Mouse (Mus musculus) spleen, embryonic (tissue): ENCODE measurements at regions not wholly inside any gene's neighbourhood (a gene's known extent, or its start where the extent isn't known, plus 50 kb on each side); places are given as distances from the start of the nearest gene placed in this dataset.

Experiments
- CTCF ChIA-PET: fragments of 350-600 bp; sonication (Branson Sonifier 250); formaldehyde crosslinking; loops from one replicate; lab custom pipeline; 2022; lab: Charles Lee

DNA sequence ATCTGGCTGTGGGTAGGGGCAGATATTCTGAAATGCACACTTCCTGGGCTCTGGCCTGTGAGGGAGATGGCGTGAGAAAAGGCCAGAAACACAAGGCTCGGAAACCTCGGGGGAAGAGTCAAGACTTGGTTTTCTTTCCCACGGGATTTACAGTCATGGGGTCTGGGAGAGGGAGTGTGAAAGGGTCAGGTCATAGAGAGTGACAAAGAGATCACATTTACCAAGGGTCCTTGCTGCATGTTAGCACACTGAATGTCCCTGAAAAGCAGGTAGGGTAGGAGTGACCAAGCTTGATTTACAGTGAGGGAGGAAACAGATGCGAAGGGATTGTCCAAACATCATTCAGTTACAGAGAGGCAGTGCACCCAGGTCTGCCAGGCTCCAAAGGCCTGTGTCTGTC, 156.0 kb downstream of the Efnb1 start:
- CTCF ChIA-PET = no interaction called here

DNA sequence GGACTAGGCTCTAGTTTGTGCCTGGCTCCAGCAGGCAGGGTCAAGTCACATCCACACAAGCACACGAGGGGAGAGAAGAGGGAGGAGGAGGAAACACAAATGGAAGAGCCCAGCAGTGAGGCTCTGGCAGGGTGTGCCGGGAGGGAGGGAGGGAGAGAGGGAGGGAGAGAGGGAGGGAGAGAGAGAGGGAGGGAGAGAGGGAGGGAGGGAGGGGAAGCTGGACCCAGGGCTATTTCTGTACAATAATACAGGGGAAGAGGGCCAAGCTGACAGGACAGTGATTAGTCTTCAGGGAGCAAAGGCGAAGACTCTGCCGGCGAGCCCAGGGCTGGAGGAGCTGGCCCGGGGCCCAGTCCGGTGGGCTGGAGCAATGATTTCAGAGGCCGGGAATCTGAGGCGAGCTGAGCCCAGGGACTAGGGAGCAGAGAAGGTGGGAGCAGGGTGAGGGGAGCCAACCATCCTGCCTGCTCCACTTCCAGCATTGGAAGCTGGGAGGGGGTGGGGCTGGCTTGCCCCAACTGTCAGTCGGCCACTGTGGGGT, 155.6 kb downstream of the Efnb1 start:
- CTCF ChIA-PET = no interaction called here

DNA sequence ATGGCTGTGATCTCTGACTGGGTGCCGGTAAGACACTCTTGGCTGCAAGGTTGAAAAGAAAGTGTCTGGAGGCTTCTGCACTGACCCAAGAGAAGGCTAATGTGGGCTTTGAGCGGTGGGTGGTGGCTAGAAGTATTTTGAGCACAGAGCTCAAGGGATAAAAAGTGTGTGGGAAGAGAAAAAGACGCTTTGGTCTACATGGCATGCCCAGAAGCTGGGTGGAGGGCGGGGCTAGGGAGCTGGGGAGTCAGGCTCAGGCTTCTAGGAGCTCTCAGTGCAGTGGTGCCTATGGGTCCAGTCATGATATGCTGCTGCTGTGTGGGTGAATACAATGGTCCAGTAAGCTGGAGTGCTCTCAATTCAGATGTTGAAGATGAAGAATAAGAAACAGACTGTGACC, 152.1 kb downstream of the Efnb1 start:
- CTCF ChIA-PET = interaction anchor here (0.5 kb wide), 1 partner anchor 151 kb away, joined by 16 read pairs; no protein-coding TSS in a partner anchor

DNA sequence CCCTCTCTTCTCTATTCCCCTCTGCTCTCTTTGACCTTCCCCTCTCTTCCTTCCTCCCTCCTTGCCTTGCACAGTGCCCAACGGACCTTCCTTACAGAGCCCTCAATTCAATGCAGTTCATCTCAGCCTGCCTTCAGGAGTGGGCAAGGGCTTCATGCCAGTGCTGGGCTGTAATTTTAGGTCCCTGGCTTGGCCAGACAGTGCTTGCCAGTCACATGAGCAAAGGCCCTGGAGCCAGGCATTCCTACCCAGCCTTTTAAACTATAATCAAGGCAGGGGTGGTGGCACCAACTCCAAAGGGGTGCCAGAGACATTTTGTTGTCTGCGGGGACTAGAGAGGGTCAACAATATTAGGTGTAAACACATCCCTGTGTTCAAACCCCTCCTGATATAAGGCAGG, 150.9 kb downstream of the Efnb1 start:
- CTCF ChIA-PET = no interaction called here

DNA sequence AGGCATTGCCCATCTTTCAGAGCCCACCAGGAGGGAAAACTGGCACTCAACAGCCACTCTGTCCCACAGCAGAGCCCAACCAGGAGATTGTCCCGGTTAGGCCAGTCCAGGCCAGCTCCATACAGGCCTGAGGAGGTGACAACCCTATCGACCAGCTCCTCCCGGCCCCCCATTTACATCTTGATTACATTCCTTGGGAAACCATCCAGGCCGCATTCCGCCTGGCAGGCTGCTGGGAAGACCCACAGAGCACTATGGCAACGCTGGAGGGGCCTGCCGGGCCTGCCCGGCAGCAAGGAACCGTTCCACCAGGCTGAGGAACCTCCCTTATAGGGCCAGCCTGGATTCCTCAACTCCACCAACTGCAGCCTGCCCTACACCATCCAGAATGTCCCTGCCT, 149.7 kb downstream of the Efnb1 start:
- CTCF ChIA-PET = no interaction called here

DNA sequence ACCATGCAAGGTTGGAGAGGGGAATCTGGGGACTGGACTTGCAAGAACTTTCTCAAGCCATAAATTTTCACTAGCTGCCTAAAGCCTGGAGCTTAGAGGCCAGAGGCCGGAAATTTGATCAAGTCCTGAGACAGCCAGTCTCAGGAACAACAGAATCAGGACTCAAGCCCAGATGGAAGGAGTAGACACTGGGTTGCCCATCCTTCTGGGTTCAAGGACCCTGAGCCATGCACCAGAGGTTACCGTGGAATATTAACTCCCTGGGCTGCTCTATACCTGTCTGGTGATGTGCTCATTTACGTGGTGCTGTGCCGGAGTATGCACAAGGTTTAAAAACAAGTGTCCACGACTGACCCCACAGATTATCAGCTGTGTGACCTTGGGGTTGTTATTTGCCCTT, 145.1 kb downstream of the Efnb1 start:
- CTCF ChIA-PET = no interaction called here

DNA sequence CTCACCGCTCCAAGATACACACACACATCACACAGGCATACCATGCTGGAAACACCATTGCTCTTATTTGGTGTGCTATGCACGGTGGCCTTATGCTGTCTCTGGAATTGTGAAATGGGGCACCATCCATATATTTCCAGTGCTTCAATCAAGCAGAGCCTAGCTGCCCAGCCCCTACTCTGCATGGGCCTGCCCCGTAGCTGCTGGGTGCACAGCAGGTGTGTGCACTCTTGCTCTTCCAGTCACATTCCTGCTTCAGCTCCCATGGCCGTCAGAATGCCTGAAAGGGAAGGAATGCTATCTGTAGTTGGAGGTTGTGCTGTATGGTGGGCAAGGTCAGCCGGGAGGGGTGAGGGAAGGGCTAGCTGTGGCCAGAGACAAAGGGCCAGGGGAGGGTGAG, 144.6 kb downstream of the Efnb1 start:
- CTCF ChIA-PET = no interaction called here

DNA sequence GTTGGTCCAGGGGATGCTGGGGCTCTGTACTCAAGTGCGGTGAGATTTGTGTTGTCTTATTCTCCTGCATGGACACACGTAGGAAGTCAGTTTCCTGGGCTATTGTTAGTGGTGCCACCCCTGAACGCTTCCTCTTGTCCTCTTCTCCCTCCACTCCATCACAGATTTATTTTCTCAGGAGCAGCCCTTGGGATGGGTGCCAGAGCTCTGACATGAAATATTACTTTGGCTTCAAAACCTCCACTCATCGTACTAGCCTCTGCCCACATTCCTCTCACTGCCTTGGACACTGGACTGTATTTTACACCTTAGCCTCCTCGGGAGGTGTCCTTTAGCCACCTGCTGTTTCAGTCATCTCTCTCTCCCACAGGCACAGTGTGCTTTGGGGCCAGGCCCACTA, 139.6 kb downstream of the Efnb1 start:
- CTCF ChIA-PET = no interaction called here

DNA sequence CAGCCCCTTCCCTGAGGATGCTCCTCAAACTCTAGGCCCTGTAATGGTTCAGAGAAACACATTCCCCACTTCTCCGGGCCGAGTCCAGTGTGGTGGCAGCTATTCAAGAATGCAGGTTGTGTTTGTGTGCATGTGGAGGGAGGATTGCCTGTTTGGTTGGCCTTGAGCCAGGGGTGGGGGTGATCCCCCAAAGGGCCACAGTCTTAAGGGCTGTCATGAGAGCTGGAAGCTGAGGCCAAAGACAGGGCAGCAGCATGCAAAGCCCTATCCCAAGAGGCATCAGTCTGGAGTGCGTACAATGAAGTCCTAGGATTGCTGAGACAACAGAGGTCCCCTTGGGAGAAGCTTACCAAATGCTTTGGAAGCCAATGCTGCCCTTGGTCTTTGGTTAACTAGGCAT, 136.0 kb downstream of the Efnb1 start:
- CTCF ChIA-PET = no interaction called here

DNA sequence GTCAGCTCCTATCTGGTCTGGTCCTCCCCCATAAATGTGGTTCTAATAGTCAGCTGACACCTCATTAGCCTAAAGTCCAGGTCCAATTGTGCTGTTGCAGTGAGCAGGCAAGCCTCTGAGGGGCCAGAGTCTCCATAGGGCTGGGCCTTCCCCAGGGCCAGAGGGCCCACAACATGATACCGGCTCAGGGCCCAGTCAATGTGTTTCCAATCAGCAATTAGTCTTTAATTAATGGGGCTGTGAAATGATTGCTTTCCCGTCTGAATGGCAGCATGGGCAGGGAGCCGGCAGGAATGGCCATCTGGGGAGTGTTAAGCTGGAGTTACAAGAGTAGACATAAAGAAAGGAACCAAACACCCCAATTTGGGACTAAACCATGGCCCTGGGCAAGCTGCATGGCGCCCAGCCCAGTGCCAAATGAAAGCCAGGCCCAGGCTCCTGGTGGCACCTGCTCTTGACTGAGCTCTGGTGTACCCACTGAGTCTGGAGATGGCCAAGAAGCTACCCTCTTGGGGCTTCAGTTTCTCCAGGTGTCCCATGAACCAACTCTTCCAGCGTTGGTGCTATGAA, 113.2 kb downstream of the Efnb1 start:
- CTCF ChIA-PET = no interaction called here

DNA sequence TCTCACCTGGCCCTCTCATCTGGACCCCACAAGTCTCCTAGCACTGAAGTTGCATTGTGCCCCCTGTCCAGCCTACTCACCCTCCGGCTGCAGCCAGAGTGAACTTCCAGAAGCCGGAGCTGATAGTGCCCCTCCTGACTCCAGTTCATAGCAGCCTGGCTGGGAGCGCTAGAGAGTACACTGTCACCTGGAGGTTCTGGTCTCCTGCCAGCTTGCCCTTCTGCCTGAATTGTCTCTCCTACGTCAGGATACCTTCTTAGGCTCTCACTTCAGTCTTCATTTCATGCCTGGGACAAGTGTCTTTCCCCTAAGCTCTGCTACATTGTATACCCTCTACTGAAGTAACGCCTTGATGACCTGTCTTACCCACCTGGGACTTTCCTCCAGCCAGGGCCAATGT, 112.3 kb downstream of the Efnb1 start:
- CTCF ChIA-PET = no interaction called here

DNA sequence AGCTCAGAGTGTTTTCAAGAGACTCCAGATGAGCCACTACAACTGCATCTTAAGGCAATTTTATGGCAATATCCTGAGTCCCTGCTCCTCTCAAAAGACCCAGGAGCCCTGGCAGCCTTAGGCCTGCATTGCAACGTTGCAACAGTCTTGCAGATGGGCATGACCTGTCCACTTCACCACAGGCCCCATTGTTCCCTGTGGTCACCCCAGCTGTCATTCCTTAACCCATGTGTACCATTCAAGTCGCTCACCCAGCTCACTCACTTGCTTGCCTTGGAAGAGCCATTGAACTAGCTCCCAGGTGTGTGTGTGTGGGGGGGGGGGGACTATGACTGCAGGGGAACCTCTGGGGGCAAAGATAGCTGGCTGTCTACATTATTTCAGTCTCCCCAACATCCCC, 110.8 kb downstream of the Efnb1 start:
- CTCF ChIA-PET = no interaction called here

DNA sequence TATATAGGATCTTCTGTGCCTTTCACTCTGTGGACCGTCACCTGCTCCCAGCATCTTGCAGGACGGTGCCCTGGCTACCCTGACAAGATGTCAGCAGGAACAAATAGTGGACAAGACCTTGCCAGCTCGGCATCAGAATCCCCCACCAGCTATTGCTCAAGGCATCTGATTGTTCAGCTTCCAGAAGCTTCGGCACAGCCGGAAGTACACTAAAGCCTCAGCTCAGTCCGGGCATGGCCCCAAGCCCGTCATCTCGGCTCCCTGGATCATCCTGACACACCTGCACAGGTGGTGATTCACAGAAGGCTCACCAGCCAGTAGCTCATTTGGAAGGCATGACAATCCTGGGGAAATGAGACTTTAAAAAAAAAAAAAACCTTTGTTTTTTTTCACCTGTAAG, 110.1 kb downstream of the Efnb1 start:
- CTCF ChIA-PET = no interaction called here

DNA sequence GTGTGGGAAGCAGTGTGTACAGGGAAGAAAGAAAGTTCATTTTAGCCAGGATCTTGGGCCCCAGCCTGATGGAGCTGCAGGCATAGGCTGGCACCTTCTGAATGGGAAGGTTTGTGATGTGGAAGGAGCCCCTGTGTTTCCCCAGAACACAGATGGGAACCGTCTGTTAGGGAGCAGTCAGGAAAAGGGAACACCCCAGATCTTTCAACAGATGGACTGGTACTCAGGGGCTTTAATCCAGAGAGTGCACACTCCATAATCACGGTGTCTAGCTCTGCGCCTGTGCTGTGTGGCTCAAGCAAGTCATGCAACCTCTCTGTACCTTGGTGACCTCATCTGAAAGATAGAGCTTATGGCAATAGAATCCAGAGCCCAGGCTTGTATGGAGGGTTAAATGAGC, 109.6 kb downstream of the Efnb1 start:
- CTCF ChIA-PET = no interaction called here

DNA sequence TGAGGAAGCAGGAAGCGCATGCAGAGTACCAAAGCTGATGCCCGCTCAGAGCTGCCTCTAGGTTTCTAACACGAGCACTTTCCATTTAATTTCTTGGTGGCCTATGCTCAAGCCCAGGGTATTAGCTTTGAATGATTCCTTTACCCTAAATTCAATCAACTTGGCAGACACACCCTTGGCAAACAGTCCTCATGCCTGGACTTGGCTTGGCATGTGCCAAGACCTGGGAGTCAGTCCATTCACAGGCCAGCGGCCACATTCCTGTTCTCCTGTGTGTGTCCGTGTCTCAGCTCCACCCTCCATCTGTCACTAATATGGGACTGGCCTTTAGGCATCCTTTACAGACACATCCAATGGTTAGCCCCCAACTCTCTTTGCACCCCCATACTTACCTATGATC, 107.3 kb downstream of the Efnb1 start:
- CTCF ChIA-PET = no interaction called here

DNA sequence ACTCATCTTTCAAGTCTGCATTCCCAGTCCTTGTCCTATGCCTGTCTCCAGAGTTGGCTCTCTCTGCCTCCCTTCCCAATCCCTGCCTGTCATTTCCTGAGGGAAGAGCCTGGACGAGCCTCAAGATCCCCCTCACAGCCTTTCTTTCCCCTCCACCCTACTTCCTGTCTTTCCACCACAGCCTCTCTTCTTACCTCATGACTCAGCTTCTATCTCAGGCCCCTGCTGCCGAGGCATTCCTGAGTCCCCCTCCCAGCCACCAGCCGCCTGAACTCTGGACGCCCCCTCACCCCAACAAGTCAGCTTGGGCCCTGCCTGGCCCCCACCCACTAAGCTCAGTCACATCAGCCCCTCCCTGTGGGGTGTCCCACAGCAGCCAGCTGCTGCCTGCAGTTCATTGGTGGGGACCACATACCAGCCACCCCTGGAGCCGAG, 105.8 kb downstream of the Efnb1 start:
- CTCF ChIA-PET = no interaction called here

DNA sequence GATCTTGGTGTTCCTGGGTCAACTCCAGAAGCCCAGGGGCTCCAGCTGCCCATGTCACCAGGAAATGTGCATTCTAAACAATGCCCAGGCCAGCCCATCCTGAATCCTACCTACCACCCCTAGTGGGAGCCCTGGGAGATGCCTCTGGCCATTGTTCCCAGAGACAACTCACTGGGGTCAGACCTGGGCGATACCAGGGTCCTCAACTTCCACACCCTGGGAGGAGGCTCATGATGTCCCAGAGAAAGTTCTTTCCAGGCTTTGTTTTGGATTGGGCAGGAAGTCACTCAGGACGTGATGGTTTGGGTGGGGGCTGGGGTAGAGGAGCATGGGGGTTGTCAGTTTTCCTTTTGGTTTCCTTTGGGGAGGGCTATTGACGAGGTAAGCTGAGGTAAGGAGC, 97.1 kb downstream of the Efnb1 start:
- CTCF ChIA-PET = no interaction called here

DNA sequence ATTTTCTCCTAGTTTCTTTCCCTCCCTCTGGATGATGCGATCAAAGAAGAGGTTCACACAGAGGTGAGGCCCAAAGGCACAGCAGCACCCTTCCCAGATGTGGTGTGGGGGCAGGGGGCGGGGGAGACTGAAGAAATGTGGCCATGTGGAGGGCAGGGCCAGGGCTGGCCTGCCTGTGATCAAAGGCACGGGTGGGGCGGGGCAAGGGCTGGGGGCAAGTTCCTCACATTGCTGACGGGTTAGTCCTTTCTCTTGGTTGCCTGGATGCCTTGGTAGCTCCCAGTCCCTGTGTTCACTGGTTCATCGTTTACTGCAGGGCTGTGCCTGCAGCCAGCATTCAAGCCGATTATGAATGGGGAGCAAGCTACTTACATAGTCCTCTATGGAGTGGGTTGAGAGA, 96.4 kb downstream of the Efnb1 start:
- CTCF ChIA-PET = no interaction called here

DNA sequence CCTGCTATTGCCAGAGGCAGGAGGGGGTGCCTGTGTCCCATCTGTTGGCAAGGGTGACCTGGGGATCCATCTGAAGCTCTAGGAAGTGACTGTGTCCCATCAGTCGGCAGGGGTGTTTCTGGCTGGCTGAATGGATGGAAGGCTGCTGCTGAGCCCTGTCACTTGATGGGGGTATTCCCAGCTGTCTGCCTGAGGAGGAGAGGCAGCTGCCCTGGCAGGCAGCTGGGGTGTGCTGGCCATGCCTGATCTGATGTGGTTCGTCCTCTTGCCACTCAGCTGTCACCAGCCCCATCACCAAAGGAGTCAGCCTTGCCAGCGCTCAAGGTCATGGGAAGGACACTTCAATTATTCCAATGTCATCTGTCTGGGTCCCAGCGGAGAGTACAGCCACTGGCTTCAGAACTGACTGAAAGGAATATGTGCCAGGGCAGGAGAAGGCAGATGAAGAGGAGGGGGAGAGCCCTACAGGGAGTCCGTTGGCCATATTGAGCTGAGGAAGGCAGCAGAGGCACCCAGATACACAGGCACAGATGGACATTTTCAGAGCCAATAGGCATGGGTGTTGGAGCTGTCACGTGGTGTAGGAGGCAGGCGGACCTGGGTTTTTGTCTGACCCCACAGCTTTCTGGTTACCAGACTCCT, 89.3 kb downstream of the Efnb1 start:
- CTCF ChIA-PET = no interaction called here

DNA sequence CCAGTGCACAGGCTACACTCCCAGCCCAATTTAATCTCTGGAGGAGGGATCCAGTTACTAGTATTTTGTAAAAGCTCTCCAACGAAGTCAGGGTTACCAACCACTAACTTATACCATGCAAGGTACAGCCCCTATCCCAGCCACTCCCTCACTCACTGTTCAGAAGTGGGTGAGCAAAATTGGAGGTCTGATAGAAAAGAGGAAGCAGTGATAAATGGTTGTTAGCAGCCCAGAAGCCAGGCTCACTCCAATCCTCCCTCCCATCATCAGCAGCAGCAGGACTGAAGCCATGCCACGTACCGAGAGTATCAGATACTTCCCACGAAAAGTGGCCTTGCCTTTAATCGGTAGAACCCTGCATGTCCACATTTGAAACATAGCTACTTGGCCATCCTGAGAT, 86.1 kb downstream of the Efnb1 start:
- CTCF ChIA-PET = no interaction called here

DNA sequence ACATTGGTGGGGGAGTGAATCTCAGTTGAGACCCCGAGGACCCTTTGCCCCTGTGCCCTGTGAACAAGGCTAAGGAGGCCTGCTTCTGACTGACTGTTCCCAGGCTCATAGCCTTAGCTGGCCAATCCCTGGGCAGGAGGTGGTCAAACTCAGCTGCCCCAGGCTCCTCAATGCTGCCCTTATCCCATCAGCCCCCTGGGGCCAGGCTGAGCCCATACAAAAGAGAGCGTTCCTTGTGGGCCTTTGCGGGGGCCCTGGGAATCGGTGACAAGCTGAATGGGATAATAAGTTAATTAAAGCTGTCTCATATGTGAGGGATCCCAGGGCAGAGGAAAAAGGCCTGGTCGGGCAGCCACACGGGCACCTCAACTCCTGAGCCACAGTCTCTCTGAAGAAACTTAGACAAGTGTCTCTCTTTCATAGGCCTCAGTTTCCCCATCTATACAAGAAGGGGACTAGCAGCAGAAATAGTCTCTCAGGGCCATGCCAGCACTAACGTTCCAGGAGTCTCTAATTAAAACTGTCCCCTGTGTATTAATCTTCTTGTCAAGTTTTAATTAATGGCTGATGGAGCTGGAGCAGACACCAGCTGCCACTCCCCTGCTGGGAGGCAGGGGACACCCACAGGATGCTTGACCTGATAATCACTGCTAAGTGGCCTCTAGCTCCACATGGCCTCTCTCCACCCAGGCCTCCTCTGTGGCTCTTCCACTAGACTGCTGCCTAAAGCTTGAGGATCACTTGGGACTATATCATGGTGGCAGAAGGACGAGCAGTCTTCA, 84.9 kb downstream of the Efnb1 start:
- CTCF ChIA-PET = no interaction called here

DNA sequence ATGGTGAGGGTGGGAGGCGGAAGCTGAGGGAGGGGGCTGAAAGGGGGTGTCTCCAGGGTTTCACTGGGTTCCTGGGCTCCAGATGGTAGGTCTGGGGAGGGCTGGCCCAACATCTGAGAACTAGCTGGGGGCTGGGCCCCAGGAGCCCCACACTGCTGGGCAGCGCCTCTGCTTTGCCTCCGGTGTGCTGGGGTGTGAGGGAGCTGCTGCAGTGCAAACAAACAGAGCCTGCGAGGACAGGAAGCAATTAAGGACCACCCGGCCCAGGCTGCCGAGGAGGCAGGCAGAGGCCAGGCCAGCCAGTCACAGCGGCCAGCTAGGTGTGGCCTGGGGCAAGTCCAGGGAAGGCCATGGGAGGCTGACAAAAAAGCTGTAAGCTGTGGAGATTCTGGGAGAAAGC, 82.3 kb downstream of the Efnb1 start:
- CTCF ChIA-PET = no interaction called here
